Mouse (Mus musculus): ENCODE data around the gene Aldh16a1. TPM values are rescaled to one million over a fixed set of nuclear protein-coding genes. Genes with fewer than 3 reads are reported as not detected.
"Not testable (repeated sequence)": the region's sequence is repeated elsewhere in the genome, so short reads cannot be mapped to it uniquely, and the experiment has no call there.

Aldh16a1 gene
- total RNA-seq, 2 experiments from 2014 or later = 12.7 to 15.1 TPM

GRCm38 (mm10) chr7:45180896-45181477 is 26.6 kb upstream of the Aldh16a1 start, which contains the start of gene Pth2:
Gene Pth2 (plus strand): TSS chr7:45180995.
- no peak for DNase-seq (ENCODE audit: low spot score in 2 of 2)

DNA sequence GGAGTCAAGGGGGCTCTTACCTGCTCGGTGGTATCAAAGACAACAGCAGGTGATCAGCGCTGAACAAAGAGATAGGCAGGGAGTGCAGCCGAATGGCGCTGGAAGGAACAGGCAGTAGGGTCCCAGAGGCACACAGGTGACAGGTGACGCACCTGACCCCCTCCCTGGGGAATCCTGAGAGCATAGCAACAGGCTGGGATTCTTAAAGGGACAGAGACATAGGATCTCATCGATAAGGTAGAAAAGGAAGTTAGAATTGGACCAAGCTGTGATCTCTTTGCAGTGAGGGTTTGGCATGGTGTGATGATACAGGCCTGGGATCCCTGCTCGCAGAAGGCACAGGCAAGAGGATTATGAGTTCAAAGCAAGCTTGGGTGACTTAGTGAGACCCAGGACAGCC is 25.1 kb upstream of the Aldh16a1 start, which contains the start of gene Gfy:
Gene Gfy, minus strand, starts transcription at position 101 of the 400 bp plus-strand sequence.
- DNase-seq (ENCODE audit: low spot score in 2 of 2) = no peak

GRCm38 (mm10) chr7:45178550-45178949 is 24.2 kb upstream of the Aldh16a1 start:
- DNase-seq (ENCODE audit: low spot score in 2 of 2) = no peak

DNA sequence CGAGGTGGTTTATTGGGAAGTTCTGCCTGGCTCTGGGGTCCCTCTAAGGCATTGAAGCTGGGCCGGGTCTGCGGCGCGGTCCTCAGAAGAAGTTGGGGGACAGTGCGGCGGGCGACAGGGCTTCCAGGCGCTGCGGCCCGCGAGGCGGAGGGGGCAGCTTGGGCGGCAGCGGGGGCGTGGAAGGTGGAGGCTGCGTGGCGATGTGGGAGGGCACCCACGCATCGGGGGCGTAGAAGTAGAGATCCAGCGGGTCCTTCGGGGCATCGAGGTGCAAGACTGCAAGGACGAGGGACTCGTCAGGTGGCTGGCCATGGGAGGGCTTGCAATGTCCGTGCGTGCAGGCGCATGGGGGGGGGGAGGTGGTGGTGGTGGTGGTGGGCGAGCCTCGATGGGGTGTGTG is 22.0 kb upstream of the Aldh16a1 start:
- no peak for DNase-seq (ENCODE audit: low spot score in 2 of 2)

GRCm38 (mm10) chr7:45175929-45176328 is 21.5 kb upstream of the Aldh16a1 start:
- no peak for DNase-seq (ENCODE audit: low spot score in 2 of 2)

- no peak for DNase-seq (ENCODE audit: low spot score in 2 of 2)
Measured at GRCm38 (mm10) chr7:45175398-45175797, 21.0 kb upstream of the Aldh16a1 start.

- DNase-seq (ENCODE audit: low spot score in 2 of 2) = no peak
Measured at GRCm38 (mm10) chr7:45174567-45175280, 20.3 kb upstream of the Aldh16a1 start.

GRCm38 (mm10) chr7:45173772-45174171 is 19.4 kb upstream of the Aldh16a1 start:
- DNase-seq (ENCODE audit: low spot score in 2 of 2) = not testable (repeated sequence)

DNA sequence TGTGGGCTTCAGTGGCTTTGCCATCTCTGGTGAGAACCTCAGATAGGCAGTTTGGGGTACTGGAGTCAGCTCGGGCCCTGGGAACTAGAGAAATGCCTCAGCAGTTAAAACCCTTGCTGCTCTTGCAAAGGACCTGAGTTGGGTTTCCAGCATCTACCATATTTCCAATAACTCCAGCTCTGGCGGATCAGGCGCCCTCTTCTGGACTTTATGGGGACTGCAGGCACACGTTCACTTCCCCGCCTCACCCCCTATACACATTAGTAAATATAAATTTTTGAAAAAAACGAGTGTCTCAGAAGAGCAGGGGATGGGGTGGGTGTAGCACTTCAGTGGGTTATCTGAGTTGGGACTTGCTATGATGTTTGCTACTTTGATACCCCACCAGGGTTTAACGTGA is 18.6 kb upstream of the Aldh16a1 start:
- DNase-seq (ENCODE audit: low spot score in 2 of 2) = no peak

DNA sequence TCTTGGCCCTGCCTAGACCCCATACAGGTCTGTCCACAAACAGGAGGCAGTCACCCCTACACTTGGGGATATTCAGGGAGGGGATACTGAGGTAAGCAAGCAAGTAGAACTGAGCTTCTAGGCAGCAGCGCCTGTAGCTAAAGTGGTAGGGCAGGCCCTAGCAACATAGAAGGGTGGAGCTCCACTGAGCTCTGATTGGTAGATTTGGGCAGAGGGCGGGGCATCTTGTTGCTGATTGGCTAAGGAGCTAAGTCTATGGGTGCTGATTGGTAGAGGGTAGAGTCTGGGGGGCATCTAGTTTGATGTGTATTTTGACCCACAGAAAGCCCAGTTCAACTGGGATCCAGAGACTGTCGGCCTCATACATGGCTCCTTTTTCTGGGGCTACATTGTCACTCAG is 15.1 kb upstream of the Aldh16a1 start:
- DNase-seq (ENCODE audit: low spot score in 2 of 2) = peak in 1 of 2 experiments; percentile 48

GRCm38 (mm10) chr7:45168656-45169055 is 14.3 kb upstream of the Aldh16a1 start:
- no peak for DNase-seq (ENCODE audit: low spot score in 2 of 2)

- DNase-seq (ENCODE audit: low spot score in 2 of 2) = peak in 1 of 2 experiments; percentile 73
Measured at GRCm38 (mm10) chr7:45167761-45168445, 13.5 kb upstream of the Aldh16a1 start.

GRCm38 (mm10) chr7:45166950-45167401 is 12.6 kb upstream of the Aldh16a1 start:
- peak in 1 of 2 experiments; percentile 72 for DNase-seq (ENCODE audit: low spot score in 2 of 2)

DNA sequence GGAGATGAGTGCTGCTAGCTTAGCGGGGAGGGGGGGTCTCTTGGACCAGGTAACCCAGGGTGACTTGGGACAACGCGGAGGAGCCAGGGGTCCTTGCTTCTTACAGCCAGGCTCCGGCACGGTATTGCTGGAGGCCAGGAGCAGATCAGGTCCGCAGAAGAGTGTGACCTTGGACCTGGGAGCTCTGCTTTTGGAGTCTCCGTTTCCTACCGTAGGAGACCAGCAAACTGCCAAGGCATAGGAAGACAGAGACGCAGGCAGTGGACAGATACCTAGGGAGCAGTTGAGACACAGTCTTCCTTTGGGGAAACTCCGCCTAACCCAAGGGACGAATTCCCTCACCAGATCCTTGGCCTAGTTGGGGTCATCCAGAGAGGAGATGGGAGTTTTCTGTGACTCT is 11.3 kb upstream of the Aldh16a1 start:
- DNase-seq (ENCODE audit: low spot score in 2 of 2) = no peak

- peak in 1 of 2 experiments; percentile 26 for DNase-seq (ENCODE audit: low spot score in 2 of 2)
Measured at GRCm38 (mm10) chr7:45164833-45165232, 10.4 kb upstream of the Aldh16a1 start.

- peak; percentile 50 to 68 for DNase-seq (ENCODE audit: low spot score in 2 of 2)
Measured at GRCm38 (mm10) chr7:45163735-45164490, 9.5 kb upstream of the Aldh16a1 start, which contains the start of gene Slc17a7. Gene Slc17a7 (plus strand): TSS chr7:45163949.

DNA sequence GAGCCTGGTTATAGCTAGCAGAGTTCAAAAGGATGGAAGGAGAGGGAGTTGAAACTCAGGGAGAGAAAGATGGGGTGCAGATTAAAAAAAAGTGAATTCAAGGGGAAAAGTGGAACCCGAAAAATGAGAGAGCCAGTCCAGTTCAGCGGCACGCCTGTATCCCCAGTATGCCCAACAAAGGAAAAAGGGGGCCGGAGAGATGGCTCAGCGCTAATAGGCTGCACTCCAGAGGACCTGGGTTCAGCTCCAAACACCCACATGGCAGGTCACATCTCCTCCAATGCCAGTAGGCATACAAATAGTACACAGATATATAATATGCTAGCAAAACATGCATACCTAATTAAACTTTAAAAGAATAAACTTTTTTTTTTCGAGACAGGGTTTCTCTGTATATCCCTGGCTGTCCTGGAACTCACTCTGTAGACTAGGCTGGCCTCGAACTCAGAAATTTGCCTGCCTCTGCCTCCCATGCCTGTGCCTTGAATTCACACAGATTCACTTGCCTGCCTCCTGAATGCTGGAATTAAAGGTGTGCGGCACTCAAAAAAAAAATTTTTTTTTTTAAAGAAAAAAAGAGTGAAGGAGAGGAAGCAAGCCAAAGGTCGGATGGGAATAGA is 8.7 kb upstream of the Aldh16a1 start:
- no peak for DNase-seq (ENCODE audit: low spot score in 2 of 2)

GRCm38 (mm10) chr7:45162551-45162950 is 8.2 kb upstream of the Aldh16a1 start:
- peak in 1 of 2 experiments; percentile 36 for DNase-seq (ENCODE audit: low spot score in 2 of 2)

DNA sequence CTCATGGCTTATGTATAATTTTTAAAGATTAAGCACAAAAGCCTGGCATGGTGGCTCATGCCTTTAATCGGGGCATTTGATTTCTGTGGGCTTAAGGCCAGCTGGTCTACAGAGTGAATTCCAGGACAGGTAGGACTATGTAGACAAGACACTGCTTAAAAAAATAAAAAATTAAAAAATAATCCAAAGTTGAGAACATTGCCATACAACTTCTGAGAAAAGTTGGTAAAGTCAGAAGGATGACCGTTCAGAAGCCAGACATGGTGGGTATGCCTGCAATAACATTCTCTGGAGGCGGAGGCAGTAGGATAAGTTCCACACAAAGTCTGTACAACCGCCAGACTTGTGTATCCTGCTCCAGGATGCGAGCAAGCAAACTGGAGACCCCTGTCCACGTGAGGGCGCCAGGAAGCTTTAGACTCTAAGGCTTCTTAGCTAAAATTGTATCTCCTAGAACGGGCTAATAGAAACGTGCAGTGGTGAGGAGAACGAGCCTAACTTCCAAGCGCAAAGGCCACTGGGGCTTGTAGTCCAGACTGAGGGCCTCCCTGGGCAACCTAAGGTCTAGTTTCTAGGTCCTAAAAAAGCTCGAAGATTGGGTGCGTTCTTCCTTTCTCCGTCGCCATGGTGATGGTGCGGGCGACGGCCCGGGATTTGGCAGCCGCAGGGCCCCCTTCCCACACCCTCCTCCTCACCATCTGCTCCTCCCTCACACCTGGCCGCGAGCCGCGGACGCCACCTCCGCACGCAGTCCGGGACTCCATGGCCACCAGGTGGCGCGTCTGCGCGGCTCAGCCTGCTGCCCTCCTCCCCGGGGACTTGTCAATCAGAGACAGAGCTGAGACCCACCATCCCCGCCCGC is 7.5 kb upstream of the Aldh16a1 start:
- peak; percentile 97 for DNase-seq (ENCODE audit: low spot score in 2 of 2)

GRCm38 (mm10) chr7:45160866-45161265 is 6.5 kb upstream of the Aldh16a1 start:
- no peak for DNase-seq (ENCODE audit: low spot score in 2 of 2)
